Mouse (Mus musculus) cerebellum, adult 2 months (tissue): ENCODE measurements around the gene Tpcn1.

Source experiments
- CTCF ChIP-seq: fragments of 200-500 bp; IDR thresholded peaks from 2 replicates; pipeline ENCODE4 v1.5.1; 2011; ENCODE audit warnings: low read depth, mild to moderate bottlenecking, control low read depth, low read length, moderate library complexity, borderline replicate concordance; ENCODE audit not compliant: insufficient read depth
- POLR2A ChIP-seq: fragments of 200-500 bp; IDR thresholded peaks from 2 replicates; pipeline ENCODE4 v1.6.1; 2011; ENCODE audit warnings: low read length, control low read depth, borderline replicate concordance; ENCODE audit not compliant: insufficient read depth

DNA sequence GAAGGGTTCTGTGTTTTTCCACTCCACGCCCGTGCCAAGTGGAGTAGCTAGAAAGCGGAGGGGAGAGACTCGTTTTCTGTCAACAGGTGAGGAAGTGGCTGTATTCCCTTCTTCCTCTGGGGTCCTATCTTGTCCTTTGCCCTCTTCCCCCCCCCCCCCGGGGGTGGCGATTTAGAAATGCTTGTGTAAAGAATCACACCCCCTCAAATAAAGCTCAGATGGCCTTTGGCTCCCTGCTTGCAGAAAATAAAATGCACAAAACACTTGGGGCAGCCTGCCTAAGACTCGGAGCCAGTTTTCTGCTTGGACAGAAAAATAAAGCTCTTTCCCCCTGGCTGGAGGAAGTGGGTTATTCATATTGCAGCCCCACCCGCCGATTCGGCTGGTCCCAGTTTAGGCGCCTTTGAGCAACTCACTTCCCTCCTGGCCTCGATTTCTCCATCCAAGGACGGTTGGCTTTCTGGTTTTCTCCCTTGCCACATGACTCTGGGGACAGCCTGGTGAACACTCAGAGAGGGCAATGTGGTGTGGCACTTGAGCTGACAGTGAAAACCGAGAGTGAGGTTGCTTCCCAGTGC lies 76.7 kb downstream of the Tpcn1 start:
- TF ChIP-seq CTCF = no peak
- TF ChIP-seq POLR2A = no peak
